Mouse (Mus musculus) right cerebral cortex, postnatal 14 days (tissue): ENCODE measurements at regions not wholly inside any gene's neighbourhood (a gene's known extent, or its start where the extent isn't known, plus 50 kb on each side); places are given as distances from the start of the nearest gene placed in this dataset.

Experiments
- DNase-seq: peaks from one replicate; pipeline ENCODE4 v3.0.0; 2022

DNA sequence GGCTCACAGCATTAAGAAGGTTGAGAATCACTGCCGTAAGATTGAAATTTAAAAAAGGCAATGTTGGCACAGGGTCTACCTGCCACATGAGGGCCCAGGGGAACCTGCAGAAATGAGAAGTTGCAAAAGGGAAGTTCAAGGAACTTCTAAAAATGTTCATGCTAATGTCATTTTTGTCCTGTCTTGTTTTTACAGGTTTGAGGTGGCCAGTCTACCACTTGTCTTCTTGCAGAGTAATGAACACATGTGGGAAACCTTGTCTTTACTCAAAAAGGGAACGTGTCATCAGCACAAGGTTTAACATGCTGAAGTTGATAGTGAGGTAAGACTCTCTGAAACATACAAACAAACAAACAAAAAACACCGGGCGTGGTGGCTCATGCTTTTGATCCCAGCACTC is 71.4 kb upstream of the Nanos1 start:
- no peak for DNase-seq

DNA sequence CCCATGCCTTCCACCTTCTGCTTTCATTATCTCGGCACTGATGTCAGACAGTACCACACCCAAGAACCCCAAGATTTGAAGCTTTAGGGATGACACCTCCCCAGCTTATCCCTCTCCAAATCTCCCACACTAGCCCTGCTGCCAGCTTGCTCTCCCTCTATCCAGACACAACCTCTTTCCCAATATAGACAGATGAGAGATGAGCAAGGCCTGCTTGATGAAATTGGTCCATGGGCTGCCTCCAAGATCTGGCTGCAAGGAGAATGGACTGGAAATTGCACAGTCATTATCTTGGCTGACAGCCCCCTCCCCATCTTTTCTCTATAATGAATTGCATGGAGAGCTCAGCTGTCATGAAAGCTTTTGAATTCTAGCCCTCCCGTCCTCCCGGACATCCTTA is 73.5 kb upstream of the Nanos1 start:
- DNase-seq, result peak; percentile 16

DNA sequence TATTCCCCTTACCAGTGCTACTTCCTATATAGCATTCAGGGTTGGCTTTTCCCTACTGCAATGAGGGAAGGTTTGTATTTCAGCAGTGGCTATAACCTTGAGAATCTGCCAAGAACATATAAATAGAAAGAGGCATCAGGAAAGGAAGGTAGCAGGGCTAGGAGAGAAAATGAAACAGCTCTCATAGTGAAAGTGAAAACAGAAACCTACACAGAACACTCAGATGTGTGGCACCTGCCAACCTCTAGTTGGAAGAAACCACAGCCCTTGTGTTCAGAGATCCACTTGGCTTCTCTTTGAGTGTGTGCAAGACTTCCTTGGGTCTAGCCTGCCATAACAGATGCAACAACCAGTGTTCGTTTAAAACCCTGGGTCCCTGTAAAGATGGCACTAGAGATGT is 74.3 kb upstream of the Nanos1 start:
- no peak for DNase-seq

GRCm38 (mm10) chr19:60678236-60678635 is 77.6 kb upstream of the Nanos1 start:
- no peak for DNase-seq

DNA sequence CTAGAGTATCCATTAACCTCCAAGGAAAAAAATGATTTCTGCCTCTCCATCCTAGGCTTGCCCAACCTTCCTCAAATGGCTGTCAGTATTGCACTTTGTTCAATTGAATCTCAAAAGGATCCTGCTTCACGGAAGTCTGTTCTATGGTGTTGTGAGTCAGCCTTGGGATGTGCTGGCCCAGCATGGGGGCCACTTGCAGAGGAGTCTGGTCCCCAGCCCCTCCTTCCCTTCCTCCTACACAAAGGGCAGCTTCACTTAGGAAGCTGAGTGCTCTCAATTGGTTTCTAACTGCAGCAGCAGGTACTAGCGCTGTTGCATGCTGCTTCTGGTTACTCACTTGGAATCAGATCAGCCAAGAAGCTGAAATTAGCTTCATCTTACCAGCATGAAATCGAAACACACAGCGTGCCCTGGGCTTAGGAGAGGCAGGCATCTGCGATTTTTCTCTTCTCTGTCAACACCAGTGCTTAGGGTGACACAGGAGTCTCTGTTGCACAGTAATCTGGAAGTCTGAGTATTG is 80.8 kb upstream of the Nanos1 start:
- DNase-seq, result no peak

DNA sequence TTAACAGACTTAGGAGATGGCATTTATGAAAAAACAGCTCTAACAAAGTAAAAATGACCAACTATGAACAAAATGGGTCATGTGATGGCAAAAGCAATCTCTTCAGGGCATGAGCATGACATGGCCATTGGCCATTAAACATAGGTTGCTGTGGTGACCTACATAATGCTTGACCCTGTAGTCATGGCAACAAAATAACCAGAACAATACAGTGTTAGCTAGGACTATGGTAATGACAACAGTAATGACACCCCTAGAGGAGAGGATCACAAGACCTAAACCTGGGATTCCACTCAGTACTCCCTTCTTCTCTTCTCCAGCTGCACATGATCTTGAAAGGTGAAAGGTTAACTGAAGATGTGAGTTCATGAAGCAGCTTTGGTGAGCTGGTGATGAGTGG is 85.0 kb upstream of the Nanos1 start:
- no peak for DNase-seq

DNA sequence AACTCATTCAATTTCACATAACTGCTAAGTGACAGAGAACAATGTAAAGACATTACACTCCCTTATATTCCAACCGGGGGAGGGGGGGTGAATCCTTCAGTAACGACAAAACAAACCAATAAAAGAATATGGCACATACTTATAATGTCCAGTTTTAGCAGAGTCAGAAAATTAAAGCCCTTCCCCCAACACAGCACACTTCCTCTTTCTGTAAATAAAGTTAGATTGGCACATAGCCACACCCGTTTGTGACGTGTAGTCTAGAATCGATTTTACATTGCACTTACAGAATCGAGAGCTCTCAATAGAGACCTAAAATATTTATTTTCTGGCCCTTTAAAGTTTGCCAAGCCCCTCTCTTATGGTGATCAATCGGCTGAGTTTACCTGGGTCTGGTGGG is 85.0 kb upstream of the Cacul1 start:
- DNase-seq, result no peak

- no peak for DNase-seq
Observed at GRCm38 (mm10) chr19:60651102-60651695, 70.4 kb upstream of the Cacul1 start.

GRCm38 (mm10) chr19:60640065-60640464 is 59.2 kb upstream of the Cacul1 start:
- DNase-seq, result no peak
